Mouse (Mus musculus) hematopoietic stem cell, adult 5-6 weeks (primary cell): ENCODE measurements around the gene Lingo3. TPM values are rescaled to one million over a fixed set of nuclear protein-coding genes. Genes with fewer than 3 reads are reported as not detected.
A peak's percentile ranks its signal among the peaks of the same experiment; 100 is the strongest.

Experiments used
- ATAC-seq, 2 experiments: fragments of 125-278 bp in 1 of 2; replicated peaks in 1 of 2; 2 replicates each; pipeline ENCODE4 v1.8.0; 2016 to 2017; ENCODE audit warnings: inconsistent platforms in 2 of 2, mild to moderate bottlenecking in 2 of 2, moderate number of reproducible peaks in 2 of 2, low read depth in 1 of 2, moderate TSS enrichment in 1 of 2; ENCODE audit not compliant: low FRiP score in 2 of 2, poor library complexity in 2 of 2, severe bottlenecking in 2 of 2, insufficient read depth in 1 of 2, low TSS enrichment in 1 of 2
- total RNA-seq: library from RNA; stranded (forward); fragments of 172-1452, 232-1000 nt; gene quantifications from 2 replicates; pipeline ENCODE4 v1.2.3, GENCODE M21; 2017

Lingo3 gene
- total RNA-seq, 1 experiment from 2014 or later: 0.30 TPM

DNA sequence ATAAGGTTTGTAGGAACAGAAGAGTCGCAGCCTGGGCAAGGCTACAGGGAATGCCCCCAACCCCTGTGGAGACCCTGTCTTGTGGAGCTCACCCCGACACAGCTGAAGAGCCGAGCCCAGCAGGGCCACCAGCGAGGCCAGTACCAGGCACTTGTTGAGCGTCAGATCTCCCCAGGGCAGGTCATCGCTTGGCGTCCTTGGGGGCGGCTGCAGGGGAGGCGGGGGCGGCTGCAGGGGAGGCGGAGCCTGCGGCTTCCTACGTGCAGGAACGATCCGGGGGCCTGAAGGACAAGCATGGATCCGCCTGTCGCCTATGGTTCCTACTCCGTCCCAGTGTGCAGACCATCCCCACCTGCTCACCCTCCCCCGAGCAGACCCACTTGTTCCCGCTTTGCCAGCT lies 33.8 kb downstream of the Lingo3 start:
- no peak for ATAC-seq

DNA sequence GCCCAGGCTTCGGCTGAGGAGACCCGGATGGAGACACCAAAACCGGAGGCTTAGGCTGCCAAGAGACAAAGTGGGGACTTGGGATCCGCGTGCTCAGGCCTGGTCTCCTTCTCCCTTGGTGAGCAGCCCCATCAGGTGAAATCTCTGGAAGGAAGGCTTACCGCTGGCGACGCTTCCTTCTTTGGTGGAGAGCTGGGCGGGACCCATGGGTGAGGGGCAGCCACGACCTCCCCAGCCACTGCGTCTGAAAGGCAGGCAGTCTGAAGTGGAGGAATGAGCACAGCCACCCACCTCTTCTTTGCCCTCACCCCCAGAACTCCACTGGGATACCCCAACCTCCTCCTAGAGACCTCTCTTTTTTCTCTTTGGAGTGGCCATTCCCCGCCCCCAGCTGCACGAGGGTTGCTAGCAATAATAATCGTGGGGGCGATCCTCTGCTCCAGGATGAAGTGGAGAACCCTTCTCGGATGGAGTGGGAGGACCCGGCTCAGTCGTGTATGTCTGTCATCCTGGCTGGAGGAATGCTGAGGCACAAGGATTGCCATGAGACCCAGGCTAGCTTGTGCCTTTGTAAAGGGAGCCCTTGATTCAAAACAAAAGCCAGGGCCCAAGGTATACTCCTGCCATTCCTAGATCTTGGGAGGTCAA lies 34.7 kb downstream of the Lingo3 start:
- ATAC-seq: no peak

DNA sequence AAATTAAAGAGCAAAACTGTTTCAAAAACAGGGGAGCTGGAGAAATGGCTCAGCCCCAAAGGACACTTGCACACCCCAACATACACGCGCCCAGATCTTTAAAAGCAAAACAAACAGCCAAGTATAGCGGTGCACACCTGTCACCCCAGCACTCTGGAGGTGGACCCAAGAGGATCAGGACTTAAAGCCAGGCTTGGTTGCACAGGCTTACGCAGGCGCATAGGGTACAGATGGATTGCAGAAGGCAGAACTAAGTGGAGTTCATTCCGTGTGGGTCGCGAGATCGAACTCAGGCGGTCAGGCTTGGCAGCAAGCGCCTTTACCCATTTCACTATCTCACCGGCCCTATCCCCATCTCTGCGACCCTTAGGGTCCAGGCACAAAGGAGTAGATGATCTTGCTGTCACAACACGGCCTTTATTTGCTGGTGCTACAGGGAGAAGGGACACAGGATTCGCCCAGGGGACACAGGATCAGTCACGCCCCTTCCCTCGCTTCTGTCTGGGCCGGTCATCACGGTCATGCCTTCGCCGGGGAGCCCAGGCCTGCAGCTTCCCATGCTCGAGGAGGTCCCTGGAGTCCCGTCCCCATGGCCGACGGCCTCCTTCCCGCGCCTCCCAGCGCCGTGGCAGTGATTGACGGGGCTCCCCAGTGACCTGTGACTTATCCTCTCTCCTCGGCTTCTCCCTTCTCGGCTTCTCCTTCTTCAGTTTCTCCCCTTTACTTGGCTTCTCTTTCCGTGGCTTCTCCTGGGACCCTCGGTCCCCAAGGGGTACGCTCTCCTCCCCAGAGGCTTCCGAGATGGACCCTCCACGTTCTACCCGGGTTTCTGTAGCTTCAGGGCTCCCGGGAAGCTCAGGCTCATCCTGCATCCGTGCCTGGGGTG lies 35.5 kb downstream of the Lingo3 start:
- ATAC-seq: no peak

DNA sequence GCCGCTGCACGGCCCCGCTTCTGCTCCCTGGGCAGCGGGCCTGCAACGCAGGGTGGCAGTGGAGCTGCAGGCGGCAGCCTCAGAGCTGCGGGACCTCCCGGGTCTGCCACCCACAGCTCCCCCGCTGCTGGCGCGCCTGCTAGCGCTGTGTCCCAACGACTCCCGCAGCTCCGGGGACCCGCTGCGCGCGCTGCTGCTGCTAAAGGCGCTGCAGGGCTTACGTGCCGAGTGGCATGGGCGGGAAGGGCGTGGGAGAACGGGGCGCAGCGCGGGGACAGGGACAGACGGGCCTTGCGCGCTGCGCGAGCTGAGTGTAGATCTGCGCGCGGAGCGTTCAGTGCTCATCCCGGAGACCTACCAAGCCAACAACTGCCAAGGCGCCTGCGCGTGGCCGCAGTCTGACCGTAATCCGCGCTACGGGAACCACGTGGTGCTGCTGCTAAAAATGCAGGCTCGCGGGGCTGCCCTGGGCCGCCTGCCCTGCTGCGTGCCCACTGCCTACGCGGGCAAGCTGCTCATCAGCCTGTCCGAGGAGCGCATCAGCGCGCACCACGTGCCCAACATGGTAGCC lies 36.7 kb downstream of the Lingo3 start:
- peak in 1 of 2 experiments; percentile 38; a peak in 2 of 4 replicates for ATAC-seq

DNA sequence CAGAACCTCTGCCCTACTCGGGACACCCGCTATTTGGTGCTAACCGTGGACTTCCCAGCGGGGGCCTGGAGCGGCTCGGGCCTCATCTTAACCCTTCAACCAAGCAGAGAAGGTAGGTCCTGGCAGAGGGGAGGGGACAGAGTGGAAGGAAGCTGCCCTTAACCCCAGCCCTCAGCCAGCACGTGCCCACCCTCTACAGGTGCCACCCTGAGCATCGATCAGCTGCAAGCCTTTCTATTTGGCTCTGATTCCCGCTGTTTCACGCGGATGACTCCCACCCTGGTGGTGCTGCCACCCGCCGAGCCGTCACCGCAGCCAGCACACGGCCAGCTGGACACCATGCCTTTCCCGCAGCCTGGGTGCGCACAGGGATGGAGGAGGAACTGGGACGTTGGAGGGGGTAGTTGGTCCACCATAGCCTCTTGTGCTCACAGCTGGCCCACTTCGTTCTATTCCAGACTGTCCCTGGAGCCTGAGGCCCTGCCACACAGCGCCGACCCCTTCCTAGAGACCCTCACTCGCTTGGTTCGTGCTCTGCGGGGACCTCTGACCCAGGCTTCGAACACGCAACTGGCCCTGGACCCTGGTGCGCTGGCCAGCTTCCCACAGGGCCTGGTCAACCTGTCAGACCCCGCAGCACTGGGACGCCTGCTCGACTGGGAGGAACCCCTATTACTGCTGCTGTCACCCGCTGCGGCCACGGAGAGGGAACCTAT lies 37.3 kb downstream of the Lingo3 start:
- ATAC-seq: no peak

DNA sequence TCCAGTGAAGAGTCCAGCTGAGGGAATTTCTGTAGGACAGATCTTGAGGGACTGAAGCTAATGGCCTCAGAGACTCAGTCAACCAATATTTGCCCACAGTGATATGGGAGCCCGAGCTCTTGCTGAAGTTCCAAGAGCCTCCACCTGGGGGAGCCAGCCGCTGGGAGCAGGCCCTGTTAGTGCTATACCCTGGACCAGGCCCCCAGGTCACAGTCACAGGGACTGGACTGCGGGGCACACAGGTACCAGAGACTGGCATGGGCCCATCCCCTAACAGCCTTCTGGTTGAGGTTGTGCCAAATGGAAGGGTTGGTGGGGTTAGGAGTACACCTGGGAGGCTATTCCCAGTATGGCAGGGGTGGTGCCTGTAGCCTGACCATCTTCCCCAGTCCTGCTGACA lies 37.9 kb downstream of the Lingo3 start:
- peak; percentile 50 to 72; a peak in 3 of 4 replicates for ATAC-seq

DNA sequence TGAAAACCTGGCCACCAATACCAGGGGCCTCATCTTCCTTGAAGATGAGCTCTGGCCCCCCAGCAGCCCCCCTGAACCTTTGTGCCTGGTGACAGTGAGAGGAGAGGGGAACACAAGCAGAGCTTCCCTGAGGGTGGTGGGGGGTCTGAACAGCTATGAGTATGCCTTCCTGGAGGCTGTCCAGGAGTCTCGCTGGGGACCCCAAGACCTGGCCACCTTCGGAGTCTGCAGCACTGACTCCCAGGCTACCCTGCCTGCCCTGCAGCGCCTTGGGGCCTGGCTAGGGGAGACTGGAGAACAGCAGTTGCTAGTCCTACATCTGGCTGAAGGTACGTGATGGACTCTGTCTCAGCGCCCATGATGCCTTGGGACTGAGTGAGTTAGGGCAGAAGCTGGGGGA lies 38.5 kb downstream of the Lingo3 start:
- no peak for ATAC-seq

DNA sequence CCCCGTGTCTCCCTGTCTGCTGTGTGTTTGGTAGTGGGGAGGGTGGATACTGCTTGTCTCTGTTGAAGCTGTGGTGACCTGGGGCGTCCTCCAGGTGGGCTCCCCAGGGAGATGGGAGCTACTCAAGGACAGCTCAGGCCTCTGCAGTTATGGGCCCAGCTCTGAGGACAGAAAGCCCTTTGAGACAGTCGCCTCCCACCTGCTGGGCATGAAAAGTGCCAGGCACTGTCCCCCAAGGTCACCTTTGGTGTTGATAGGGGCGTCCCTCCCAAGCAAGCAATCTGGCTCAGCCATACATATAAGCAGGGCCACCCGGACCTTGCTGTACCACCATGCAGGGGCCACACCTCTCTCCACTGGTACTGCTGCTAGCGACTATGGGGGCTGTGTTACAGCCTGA lies 38.9 kb downstream of the Lingo3 start, which contains the start of gene Amh:
Gene Amh, plus strand, starts transcription at position 328 of the 400 bp plus-strand sequence.
- no peak for ATAC-seq

DNA sequence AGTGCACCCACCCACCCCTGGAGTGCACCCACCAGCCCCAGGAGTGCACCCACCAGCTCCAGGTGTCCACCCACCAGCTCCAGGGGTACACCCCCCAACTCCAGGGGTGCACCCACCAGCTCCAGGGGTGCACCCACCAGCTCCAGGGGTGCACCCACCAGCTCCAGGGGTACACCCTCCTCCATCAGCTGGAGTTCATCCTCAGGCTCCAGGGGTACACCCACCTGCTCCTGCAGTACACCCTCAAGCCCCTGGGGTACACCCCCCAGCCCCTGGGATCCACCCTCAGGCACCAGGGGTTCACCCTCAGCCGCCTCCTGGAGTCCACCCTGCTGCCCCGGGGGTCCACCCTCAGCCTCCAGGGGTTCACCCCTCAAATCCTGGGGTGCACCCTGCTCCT lies 39.5 kb downstream of the Lingo3 start:
- no peak for ATAC-seq

DNA sequence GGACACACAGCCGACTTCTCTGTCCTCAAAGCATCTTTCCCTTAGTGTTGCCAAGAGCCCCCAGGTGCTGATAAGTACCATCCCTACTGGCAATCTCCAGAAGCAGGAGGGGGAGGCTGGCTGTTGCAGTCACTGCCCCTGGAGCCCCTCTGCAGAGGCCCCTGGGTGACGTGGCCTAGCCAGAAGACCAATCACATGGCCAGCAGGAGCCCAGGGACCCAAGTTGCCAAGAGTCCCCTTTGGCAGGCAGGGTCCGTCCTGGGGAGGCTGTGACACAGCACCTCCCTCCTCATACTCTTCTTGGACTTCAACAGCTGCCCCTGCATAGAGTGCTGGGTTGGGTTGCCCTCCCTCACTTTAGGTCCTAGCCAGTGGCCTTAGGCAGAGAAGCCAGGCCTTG lies 40.8 kb downstream of the Lingo3 start:
- no peak for ATAC-seq

DNA sequence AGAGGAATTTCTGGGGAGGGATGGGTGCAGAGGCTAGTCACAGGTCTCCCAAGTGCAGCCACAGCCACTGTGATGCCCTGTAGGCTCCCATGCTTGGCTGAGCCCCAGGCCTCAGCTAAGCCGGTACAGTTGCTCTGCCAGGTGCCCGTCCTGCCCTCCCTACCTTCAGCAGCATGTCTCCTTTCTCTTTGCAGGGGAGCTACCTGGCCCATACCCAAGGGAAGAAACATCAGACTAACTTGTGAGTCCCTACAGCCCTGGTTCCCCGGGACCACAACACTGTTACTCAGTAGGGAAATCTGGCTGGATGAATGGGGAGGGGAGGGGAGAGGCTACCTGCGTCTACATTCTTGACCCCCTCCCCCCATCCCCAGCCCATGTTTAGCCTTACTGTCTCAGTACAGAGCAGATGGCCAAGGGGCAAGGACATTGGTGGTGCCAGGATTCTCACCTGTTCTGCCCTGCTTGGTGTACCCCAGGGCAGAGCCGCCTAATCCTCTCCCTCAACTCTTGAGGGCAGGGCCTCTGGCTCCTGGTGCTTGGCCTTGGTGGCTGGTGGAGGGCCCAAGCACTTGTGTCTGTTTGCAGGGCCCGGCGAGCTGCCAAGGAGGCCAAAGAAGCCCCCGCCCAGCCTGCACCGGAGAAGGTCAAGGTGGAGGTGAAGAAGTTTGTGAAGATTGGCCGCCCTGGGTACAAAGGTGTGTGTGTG lies 41.5 kb downstream of the Lingo3 start:
- ATAC-seq: no peak

DNA sequence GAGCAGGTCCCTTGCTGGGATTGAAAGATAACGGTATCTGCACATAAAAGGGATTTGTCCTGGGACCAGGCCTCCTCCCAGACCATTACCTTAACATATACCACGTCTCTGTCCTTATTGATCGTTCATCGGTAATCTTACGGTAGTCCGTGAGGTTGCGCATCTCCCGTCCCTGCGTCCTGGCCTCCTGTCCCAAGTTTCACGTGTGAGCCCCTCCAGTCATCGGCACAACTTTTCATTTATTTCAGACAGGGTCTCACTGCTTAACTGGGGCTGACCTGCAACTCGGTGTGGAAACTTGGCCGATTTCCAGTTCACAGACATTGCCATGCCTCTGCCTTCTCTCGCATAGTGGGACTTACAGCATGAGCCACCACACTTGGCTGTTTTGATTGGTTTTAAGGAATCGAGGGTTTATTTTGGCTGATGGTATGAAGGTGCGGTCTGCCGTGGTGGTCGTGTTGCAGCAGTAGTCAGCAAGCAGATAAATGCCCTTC lies 44.7 kb downstream of the Lingo3 start:
- no peak for ATAC-seq

DNA sequence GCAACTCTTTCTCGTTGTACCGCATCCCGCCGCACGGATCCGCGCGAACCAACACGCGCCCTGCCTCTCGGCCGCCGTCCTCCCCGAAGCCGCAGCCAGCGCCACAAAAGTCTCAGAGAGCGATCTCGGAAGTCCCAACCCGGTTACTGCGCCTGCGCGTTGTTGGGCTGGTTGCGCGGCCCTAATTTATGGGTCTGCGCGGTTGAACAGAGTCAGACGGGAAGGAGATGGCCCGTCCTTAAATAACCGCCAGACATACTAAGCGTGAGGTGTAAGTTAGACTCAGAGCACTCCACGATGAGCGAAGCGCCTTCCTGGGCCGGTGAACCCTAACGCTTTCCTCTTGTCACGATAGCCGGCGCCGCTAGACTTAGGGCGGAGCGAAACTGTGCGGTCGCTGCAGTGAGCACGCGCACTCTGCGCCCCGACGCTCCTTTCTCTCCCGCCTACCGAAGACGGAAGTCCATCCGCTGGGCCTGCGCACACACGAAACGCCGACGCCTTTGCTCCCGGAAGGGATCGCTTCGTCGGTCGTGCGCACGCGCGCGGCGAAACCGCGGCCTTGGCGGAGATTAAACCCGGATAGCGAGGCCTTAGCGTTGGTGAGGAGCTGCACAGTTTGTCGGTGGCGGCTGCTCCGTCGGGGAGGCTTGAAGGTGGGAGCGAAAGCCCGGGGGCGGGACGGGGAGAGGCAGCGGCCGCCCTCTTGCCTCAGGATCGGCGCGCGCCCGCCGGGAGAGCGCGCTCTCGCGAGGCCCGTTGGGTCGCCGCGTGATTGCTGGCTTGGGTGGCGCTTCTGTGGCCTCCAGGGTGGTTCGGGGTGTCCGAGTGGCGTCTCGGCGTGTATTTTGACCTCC lies 45.5 kb downstream of the Lingo3 start, which contains the start of the genes Sf3a2 and Plekhj1:
Gene Sf3a2, plus strand, starts transcription at position 49 of the 857 bp plus-strand sequence.
Gene Plekhj1, minus strand, starts transcription at position 477 of the 857 bp plus-strand sequence.
- peak; percentile 84 to 90 for ATAC-seq

DNA sequence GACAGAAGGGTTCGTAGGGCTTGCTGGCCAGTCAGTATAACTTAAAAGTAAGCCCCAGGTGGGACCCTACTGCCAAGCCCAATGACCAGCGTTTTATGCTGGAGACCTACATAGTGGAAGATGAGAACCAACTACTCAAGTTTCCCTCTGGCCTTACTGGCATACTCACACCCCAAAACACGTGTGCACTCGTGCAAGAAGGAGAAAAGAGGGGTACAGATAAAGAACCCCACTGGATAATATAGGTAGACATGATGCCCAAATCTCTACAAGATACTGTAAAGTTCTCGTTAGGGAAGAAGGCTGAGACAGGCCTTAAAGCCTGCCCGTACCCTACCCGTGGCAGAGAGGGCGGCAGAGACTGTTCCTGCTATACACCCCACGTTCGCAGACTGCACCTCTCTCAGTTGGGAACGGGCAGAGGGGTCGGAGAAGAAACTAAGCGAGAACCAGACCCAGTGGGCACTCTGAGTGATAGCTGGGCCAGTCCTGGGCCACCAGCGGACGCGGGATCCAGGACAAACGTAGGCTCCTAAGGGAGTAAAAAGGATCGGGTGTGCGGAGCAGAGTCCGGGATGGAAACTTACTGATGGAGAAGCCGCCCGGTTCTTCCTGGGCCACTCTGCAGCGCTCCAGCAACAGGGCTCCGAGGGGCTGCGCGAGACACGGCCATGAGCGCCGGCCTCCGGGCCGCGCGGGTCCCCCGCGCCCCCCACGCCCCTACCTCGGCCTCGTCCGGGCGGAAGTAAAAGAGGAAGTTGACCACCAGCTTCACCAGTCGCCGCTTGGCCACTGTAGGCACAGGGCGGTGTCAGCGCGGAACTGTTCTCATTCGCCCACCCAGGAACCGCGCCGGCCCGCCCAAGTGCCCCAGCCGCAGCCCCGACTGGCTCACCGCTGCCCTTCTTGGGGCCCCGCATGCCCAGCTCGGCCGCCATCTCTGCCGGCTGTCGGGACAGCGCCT lies 46.4 kb downstream of the Lingo3 start:
- peak; percentile 5 to 37; a peak in 2 of 4 replicates for ATAC-seq

DNA sequence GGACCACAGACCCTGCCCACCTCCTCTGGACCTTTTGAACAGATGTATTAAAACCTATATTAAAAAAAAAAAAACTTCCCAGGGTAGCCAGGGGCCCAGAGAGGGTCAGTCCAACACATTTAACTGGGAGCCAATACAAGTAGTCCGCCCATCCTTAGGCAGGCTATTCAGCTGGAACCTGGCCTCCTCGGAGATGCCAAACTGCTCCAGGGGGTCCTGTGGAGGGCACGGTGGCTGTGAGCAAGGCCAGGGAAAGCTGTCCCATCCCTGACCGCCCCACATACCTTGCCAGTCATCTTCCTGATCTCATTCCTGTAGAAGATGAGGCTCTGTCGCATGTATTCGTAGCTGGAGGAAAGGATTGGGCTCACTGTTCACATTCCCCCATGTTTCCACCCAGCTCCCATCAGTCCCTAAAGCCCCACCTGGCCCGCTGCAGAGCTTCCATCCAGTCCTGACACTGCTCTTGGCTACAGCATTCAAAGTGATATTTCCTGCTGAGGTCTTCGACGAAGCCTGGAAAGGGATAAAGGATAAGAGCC lies 47.5 kb downstream of the Lingo3 start:
- no peak for ATAC-seq
